Mouse (Mus musculus): Measurements from ENCODE around the gene Mef2b. TPM values are rescaled to one million over a fixed set of nuclear protein-coding genes. Genes with fewer than 3 reads are reported as not detected.
A peak's percentile ranks its signal among the peaks of the same experiment; 100 is the strongest.

Gene Mef2b
- total and polyA plus RNA-seq, 2 experiments from 2014 or later: 0.52 to 0.90 TPM

DNA sequence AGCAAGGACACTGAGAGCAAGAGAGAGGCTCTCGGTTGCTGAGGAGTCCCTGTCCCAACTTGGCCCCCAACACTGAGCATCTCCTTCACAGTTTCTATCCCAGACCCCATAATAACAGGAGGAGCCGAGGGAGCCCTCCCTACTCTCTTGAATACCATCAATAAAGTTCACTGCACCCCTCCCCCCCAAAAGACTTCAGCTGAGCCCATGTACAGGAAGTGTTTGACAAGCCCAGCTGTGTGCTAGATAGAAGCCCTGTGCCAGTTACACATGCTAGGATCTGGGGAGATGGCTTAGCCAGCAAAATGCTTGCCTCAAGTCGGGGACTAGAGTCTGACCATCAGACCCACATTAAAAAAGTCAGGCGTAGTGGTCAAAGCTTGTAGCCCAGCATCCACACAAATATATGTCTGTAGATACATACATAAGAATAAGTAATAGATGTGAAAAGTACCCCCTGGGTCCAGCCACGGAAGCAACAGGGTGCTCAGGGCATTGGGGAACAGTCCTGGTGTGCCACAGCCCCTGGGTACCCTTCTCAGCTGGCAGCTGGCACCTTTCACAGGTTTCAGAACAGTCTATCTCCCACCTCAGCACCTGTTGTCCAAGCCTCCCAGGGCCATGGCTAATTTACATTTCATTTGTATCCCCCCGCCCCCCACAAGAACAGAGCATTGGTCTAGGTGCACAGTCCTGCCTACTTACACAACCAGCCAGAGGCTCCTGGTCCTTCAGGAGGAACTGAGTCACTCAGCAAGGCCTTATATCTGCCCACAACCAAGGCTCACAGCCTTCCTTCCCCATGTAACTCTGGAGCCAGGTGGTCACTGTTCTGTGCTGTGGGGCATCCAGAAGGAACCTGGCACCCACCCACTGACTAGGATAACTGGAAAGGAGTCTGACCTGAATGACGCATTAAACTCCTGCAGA, 8.4 kb downstream of the Mef2b start:
- WGBS: 87% methylated on average over 7 of the region's 7 CpGs
- H3K4me1 ChIP-seq (ENCODE audit: insufficient read depth, low read length): no peaks in the 10 kb centered on the region
- no peak overlapping the region for H3K4me3 ChIP-seq (ENCODE audit: low read length)
- no peaks in the 10 kb centered on the region for H3K9me3 ChIP-seq (ENCODE audit: low read length)
- H3K36me3 ChIP-seq (ENCODE audit: insufficient read depth, low read length): peaks cover 15% of the 10 kb centered on the region
- no peak overlapping the region for H3K9ac ChIP-seq (replicated peaks; ENCODE audit: low read length)
- ATAC-seq (no peak), DNase-seq (ENCODE audit: low spot score) (no peak)
- H3K4me2 ChIP-seq (ENCODE audit: low read depth, low read length): no peak overlapping the region
- no peak for TF ChIP-seq CTCF (IDR thresholded peaks at IDR 0.05; ENCODE audit: low read depth)
- no peaks in the 10 kb centered on the region for H3K27me3 ChIP-seq (ENCODE audit: insufficient read depth, low read length)
- no peak overlapping the region for H3K27ac ChIP-seq

DNA sequence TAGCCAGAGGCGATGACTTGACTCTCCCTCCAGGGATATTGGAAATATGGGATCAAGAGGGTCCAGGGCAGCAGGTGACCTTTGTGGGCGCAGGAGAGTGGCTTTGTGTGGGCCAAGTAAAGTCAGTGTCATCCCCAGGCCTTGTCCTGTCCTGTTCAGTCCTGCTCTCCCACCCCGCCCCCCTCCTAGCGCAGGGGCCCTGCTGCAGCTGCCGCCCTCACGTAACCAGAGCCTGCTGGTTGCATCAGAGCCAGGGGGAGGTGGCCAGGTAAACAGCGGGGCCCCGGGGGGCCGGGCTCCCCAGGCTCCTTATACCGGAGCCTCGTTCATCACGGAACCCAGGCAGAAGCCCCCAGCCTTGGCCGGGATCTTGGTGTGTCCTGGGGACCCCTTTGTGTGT, 10.6 kb downstream of the Mef2b start:
- H3K4me1 ChIP-seq (ENCODE audit: insufficient read depth, low read length): no peaks in the 10 kb centered on the region
- TF ChIP-seq CTCF (IDR thresholded peaks at IDR 0.05; ENCODE audit: low read depth): no peak
- 20% methylated on average over 13 of the region's 13 CpGs for WGBS
- H3K4me3 ChIP-seq (ENCODE audit: low read length): no peak overlapping the region
- no peak for DNase-seq (ENCODE audit: low spot score)
- no peak overlapping the region for H3K9ac ChIP-seq (replicated peaks; ENCODE audit: low read length)
- no peak for ATAC-seq
- no peak overlapping the region for H3K4me2 ChIP-seq (ENCODE audit: low read depth, low read length)
- H3K27ac ChIP-seq: no peak overlapping the region
- H3K9me3 ChIP-seq (ENCODE audit: low read length): no peaks in the 10 kb centered on the region
- peaks cover 6% of the 10 kb centered on the region for H3K36me3 ChIP-seq (ENCODE audit: insufficient read depth, low read length)
- no peaks in the 10 kb centered on the region for H3K27me3 ChIP-seq (ENCODE audit: insufficient read depth, low read length)

DNA sequence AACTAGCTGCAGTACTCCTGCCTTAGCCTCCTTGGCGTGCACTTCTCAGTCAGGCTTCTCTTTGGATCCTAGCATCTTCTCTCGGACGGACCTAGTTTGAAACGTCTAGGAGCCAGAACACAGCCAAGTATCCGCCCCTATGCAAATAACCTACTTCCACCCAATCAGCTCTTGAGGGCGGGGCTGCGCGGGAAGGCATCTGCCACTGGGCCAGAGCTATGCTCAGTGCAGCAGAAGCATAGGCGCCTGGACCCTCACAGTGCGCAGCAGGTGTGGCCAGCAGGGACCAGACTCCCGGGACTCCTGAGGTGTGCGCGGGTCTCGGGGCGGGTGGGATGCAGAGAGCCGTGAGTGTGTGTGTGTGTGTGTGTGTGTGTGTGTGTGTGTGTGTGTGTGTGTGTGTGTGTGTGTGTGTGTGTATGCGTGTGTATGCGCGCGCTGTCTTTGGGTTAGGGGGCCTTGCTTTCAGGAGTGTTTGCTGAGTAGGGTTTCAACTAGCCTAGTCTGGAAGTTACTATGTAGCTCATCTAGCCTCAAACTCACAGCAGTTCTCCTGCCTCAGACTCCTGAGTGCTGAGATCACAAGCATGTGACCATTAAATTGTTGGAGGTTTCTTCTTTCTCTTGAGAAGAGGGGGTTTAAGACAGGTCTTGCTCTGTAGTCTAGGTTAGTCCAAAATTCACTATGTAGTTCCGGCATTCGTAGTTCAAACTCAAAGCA, 13.2 kb downstream of the Mef2b start:
- Histone ChIP-seq H3K4me1 (ENCODE audit: insufficient read depth, low read length) (no peaks in the 10 kb centered on the region), H3K27me3 (ENCODE audit: insufficient read depth, low read length) (no peaks in the 10 kb centered on the region), H3K9ac (replicated peaks; ENCODE audit: low read length) (no peak overlapping the region), H3K9me3 (ENCODE audit: low read length) (no peaks in the 10 kb centered on the region), H3K27ac (no peak overlapping the region), H3K36me3 (ENCODE audit: insufficient read depth, low read length) (no peaks in the 10 kb centered on the region), H3K4me2 (ENCODE audit: low read depth, low read length) (peak overlapping the region; percentile 42), H3K4me3 (ENCODE audit: low read length) (no peak overlapping the region)
- no peak for TF ChIP-seq CTCF (IDR thresholded peaks at IDR 0.05; ENCODE audit: low read depth)
- DNase-seq (ENCODE audit: low spot score) (peak; percentile 84), ATAC-seq (peak; percentile 90)
- WGBS: 16% methylated on average over 22 of the region's 22 CpGs

DNA sequence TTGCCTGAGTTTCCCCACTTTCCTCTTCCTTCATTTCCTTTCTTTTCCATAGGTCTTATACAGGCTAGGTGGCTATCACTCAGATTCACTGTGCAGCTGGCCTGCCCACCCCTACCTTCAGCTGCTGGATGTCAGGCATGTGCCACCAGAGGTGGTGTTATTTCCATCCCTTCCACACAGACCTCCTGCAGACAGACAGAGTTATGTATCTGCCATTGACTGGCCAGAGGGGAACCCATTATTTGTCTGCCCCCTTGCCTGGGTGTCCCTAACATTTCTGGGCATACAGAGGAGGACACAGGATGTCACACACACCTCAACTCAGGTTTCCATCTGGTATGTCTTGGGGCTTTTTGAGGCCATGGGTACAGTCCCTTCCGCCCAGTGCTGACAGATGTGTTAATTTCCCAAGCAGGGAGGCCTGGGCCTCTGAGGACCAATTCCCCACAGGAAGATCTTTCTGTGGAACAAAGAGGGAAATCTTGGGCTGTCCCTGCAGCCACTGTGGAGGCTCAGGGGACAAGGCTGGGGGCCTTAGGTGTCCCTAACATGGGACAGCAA, 17.8 kb downstream of the Mef2b start:
- Histone ChIP-seq H3K4me1 (ENCODE audit: insufficient read depth, low read length) (no peaks in the 10 kb centered on the region), H3K9me3 (ENCODE audit: low read length) (no peaks in the 10 kb centered on the region), H3K36me3 (ENCODE audit: insufficient read depth, low read length) (no peaks in the 10 kb centered on the region), H3K27ac (no peak overlapping the region), H3K27me3 (ENCODE audit: insufficient read depth, low read length) (no peaks in the 10 kb centered on the region), H3K4me3 (ENCODE audit: low read length) (no peak overlapping the region), H3K9ac (replicated peaks; ENCODE audit: low read length) (no peak overlapping the region), H3K4me2 (ENCODE audit: low read depth, low read length) (no peak overlapping the region)
- no peak for TF ChIP-seq CTCF (IDR thresholded peaks at IDR 0.05; ENCODE audit: low read depth)
- 96% methylated on average over 1 of the region's 1 CpGs for WGBS
- ATAC-seq (no peak), DNase-seq (ENCODE audit: low spot score) (no peak)

DNA sequence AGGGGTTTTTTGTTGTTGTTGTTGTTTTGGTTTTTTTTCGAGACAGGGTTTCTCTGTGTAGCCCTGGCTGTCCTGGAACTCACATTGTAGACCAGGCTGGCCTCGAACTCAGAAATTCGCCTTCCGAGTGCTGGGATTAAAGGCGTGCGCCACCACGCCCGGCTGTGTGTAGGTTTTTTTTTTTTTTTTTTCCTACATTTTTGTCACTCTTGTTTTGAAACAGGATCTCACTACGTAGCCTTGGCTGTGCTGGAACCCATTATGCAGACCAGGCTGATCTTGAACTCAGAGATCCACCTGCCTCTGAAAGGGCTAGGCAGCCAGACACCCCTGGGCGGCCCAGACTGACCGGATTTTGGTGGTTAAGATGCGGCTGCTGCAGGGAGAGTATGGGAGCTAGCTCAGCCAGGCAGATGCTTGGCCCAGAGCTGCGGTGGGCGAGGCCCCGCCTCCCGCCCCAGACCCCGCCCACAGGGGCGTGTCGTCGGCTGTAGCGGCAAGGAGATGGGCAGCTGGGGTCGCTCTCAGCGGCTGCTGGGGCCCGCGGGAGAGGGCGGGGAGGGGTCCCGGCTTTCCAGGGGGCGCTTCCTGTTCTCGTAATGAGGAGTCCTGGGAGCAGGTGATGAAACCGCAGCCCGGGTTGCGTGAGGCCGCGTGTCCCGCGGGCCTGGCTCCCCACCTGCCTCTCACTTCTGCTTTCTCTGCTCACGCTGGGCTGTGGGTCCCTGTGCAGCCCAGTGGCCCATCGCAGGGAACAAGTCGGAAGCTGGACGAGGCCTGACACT, 18.8 kb downstream of the Mef2b start:
- Histone ChIP-seq H3K36me3 (ENCODE audit: insufficient read depth, low read length) (no peaks in the 10 kb centered on the region), H3K4me3 (ENCODE audit: low read length) (peak overlapping the region; percentile 49), H3K27me3 (ENCODE audit: insufficient read depth, low read length) (no peaks in the 10 kb centered on the region), H3K4me1 (ENCODE audit: insufficient read depth, low read length) (no peaks in the 10 kb centered on the region), H3K4me2 (ENCODE audit: low read depth, low read length) (peak overlapping the region; percentile 80), H3K9me3 (ENCODE audit: low read length) (no peaks in the 10 kb centered on the region), H3K27ac (peak overlapping the region; percentile 32; the same call in 1 of the 2 replicates), H3K9ac (replicated peaks; ENCODE audit: low read length) (peak overlapping the region; percentile 59)
- ATAC-seq (peak; percentile 94), DNase-seq (ENCODE audit: low spot score) (peak; percentile 89)
- peak; percentile 11; the same call in 1 of the 2 replicates for TF ChIP-seq CTCF (IDR thresholded peaks at IDR 0.05; ENCODE audit: low read depth)
- 14% methylated on average over 39 of the region's 40 CpGs for WGBS

DNA sequence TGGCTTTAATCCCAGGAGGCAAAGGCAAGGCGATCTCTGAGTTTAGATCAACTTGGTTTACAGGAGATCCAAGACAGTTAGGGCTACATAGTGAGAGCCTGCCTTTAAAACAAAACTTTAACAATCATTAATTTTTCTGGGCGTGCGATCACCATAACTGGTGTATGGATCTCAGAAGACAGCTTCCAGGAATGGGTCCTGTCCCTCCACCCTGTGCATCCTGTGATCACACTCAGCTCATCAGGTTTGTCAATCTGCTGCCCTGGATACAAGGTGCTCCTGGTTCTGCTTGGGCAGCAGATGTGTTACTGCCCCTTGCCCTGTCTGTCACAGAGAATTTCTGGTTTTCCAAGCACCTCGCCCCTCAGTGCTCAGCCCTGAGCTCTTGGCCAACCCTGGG, 19.7 kb downstream of the Mef2b start:
- peak overlapping the region; percentile 80; the same call in 1 of the 2 replicates for H3K4me2 ChIP-seq (ENCODE audit: low read depth, low read length)
- H3K27me3 ChIP-seq (ENCODE audit: insufficient read depth, low read length): no peaks in the 10 kb centered on the region
- no peak for DNase-seq (ENCODE audit: low spot score)
- no peak overlapping the region for H3K4me3 ChIP-seq (ENCODE audit: low read length)
- H3K9ac ChIP-seq (replicated peaks; ENCODE audit: low read length): no peak overlapping the region
- ATAC-seq: no peak
- no peak overlapping the region for H3K27ac ChIP-seq
- no peaks in the 10 kb centered on the region for H3K36me3 ChIP-seq (ENCODE audit: insufficient read depth, low read length)
- H3K4me1 ChIP-seq (ENCODE audit: insufficient read depth, low read length): no peaks in the 10 kb centered on the region
- no peak for TF ChIP-seq CTCF (IDR thresholded peaks at IDR 0.05; ENCODE audit: low read depth)
- no peaks in the 10 kb centered on the region for H3K9me3 ChIP-seq (ENCODE audit: low read length)
- 87% methylated on average over 4 of the region's 4 CpGs for WGBS

Measured in hindbrain, postnatal 0 days (tissue).